Mouse (Mus musculus): Measurements from ENCODE around the gene Cd300lb. TPM values are rescaled to one million over a fixed set of nuclear protein-coding genes. Genes with fewer than 3 reads are reported as not detected.

Cd300lb gene
- 0.15 TPM in 1 of 2 replicates, not detected in the other for polyA plus RNA-seq (2014; fragmentation: Nextera tagmentation; extraction: Ambion mirVana)

- Histone ChIP-seq H3K36me3 (ENCODE audit: control insufficient read depth, insufficient read depth, low read length) (no peaks in the 10 kb centered on the region), H3K4me1 (replicated peaks; ENCODE audit: control insufficient read depth, insufficient read depth, low read length) (no peaks in the 10 kb centered on the region), H3K27me3 (ENCODE audit: control insufficient read depth, insufficient read depth, low read length) (no peaks in the 10 kb centered on the region), H3K9me3 (ENCODE audit: control insufficient read depth, low read length) (no peaks in the 10 kb centered on the region), H3K4me2 (ENCODE audit: low read depth, low read length, severe bottlenecking) (no peak within 1 kb of the TSS), H3K9ac (ENCODE audit: low read length) (no peak within 1 kb of the TSS), H3K27ac (ENCODE audit: low read depth, low read length) (no peak within 1 kb of the TSS), H3K4me3 (ENCODE audit: low read depth, low read length) (no peak within 1 kb of the TSS)
- WGBS: 68% methylated on average over 6 of the region's 6 CpGs
- no peak for ATAC-seq (replicated peaks; ENCODE audit: low FRiP score)
- no peak for DNase-seq (ENCODE audit: low spot score)
Measured at GRCm38 (mm10) chr11:114934144-114934543, at the start of gene Cd300lb. Cd300lb (minus strand) TSS chr11:114934386.

- no peak for DNase-seq (ENCODE audit: low spot score)
- ATAC-seq (replicated peaks; ENCODE audit: low FRiP score): no peak
- WGBS: 81% methylated on average over 4 of the region's 4 CpGs
- Histone ChIP-seq H3K4me1 (replicated peaks; ENCODE audit: control insufficient read depth, insufficient read depth, low read length) (no peaks in the 10 kb centered on the region), H3K4me3 (ENCODE audit: low read depth, low read length) (no peak overlapping the region), H3K27me3 (ENCODE audit: control insufficient read depth, insufficient read depth, low read length) (no peaks in the 10 kb centered on the region), H3K27ac (ENCODE audit: low read depth, low read length) (no peak overlapping the region), H3K9ac (ENCODE audit: low read length) (no peak overlapping the region), H3K36me3 (ENCODE audit: control insufficient read depth, insufficient read depth, low read length) (no peaks in the 10 kb centered on the region), H3K4me2 (ENCODE audit: low read depth, low read length, severe bottlenecking) (no peak overlapping the region), H3K9me3 (ENCODE audit: control insufficient read depth, low read length) (no peaks in the 10 kb centered on the region)
Measured at GRCm38 (mm10) chr11:114981866-114982265, 47.7 kb upstream of the Cd300lb start.

- Histone ChIP-seq H3K9ac (ENCODE audit: low read length) (no peak overlapping the region), H3K4me3 (ENCODE audit: low read depth, low read length) (no peak overlapping the region), H3K4me2 (ENCODE audit: low read depth, low read length, severe bottlenecking) (no peak overlapping the region), H3K27me3 (ENCODE audit: control insufficient read depth, insufficient read depth, low read length) (no peaks in the 10 kb centered on the region), H3K4me1 (replicated peaks; ENCODE audit: control insufficient read depth, insufficient read depth, low read length) (no peaks in the 10 kb centered on the region), H3K9me3 (ENCODE audit: control insufficient read depth, low read length) (no peaks in the 10 kb centered on the region), H3K27ac (ENCODE audit: low read depth, low read length) (no peak overlapping the region), H3K36me3 (ENCODE audit: control insufficient read depth, insufficient read depth, low read length) (no peaks in the 10 kb centered on the region)
- 89% methylated on average over 10 of the region's 10 CpGs for WGBS
- DNase-seq (ENCODE audit: low spot score) (no peak), ATAC-seq (replicated peaks; ENCODE audit: low FRiP score) (no peak)
Measured at GRCm38 (mm10) chr11:114972726-114973125, 38.5 kb upstream of the Cd300lb start.

- no peak for ATAC-seq (replicated peaks; ENCODE audit: low FRiP score)
- Histone ChIP-seq H3K4me1 (replicated peaks; ENCODE audit: control insufficient read depth, insufficient read depth, low read length) (no peaks in the 10 kb centered on the region), H3K27ac (ENCODE audit: low read depth, low read length) (no peak within 1 kb of the TSS), H3K9me3 (ENCODE audit: control insufficient read depth, low read length) (no peaks in the 10 kb centered on the region), H3K4me2 (ENCODE audit: low read depth, low read length, severe bottlenecking) (no peak within 1 kb of the TSS), H3K36me3 (ENCODE audit: control insufficient read depth, insufficient read depth, low read length) (no peaks in the 10 kb centered on the region), H3K9ac (ENCODE audit: low read length) (no peak within 1 kb of the TSS), H3K27me3 (ENCODE audit: control insufficient read depth, insufficient read depth, low read length) (no peaks in the 10 kb centered on the region), H3K4me3 (ENCODE audit: low read depth, low read length) (no peak within 1 kb of the TSS)
- 89% methylated on average over 9 of the region's 9 CpGs for WGBS
- no peak for DNase-seq (ENCODE audit: low spot score)
Measured at GRCm38 (mm10) chr11:114968752-114969207, 34.6 kb upstream of the Cd300lb start, which contains the start of gene Cd300c. Cd300c (minus strand) TSS chr11:114969157.

GRCm38 (mm10) chr11:114965182-114965828, 31.1 kb upstream of the Cd300lb start:
- WGBS: 61% methylated on average over 3 of the region's 3 CpGs
- H3K27ac ChIP-seq (ENCODE audit: low read depth, low read length): no peak overlapping the region
- no peak for ATAC-seq (replicated peaks; ENCODE audit: low FRiP score)
- H3K4me1 ChIP-seq (replicated peaks; ENCODE audit: control insufficient read depth, insufficient read depth, low read length): no peaks in the 10 kb centered on the region
- no peaks in the 10 kb centered on the region for H3K36me3 ChIP-seq (ENCODE audit: control insufficient read depth, insufficient read depth, low read length)
- no peak overlapping the region for H3K4me2 ChIP-seq (ENCODE audit: low read depth, low read length, severe bottlenecking)
- DNase-seq (ENCODE audit: low spot score): no peak
- no peaks in the 10 kb centered on the region for H3K27me3 ChIP-seq (ENCODE audit: control insufficient read depth, insufficient read depth, low read length)
- H3K4me3 ChIP-seq (ENCODE audit: low read depth, low read length): no peak overlapping the region
- no peak overlapping the region for H3K9ac ChIP-seq (ENCODE audit: low read length)
- no peaks in the 10 kb centered on the region for H3K9me3 ChIP-seq (ENCODE audit: control insufficient read depth, low read length)

- ATAC-seq (replicated peaks; ENCODE audit: low FRiP score): no peak
- WGBS: 81% methylated on average over 1 of the region's 1 CpGs
- Histone ChIP-seq H3K9me3 (ENCODE audit: control insufficient read depth, low read length) (no peaks in the 10 kb centered on the region), H3K4me1 (replicated peaks; ENCODE audit: control insufficient read depth, insufficient read depth, low read length) (no peaks in the 10 kb centered on the region), H3K27me3 (ENCODE audit: control insufficient read depth, insufficient read depth, low read length) (no peaks in the 10 kb centered on the region), H3K4me3 (ENCODE audit: low read depth, low read length) (no peak overlapping the region), H3K9ac (ENCODE audit: low read length) (no peak overlapping the region), H3K27ac (ENCODE audit: low read depth, low read length) (no peak overlapping the region), H3K36me3 (ENCODE audit: control insufficient read depth, insufficient read depth, low read length) (no peaks in the 10 kb centered on the region), H3K4me2 (ENCODE audit: low read depth, low read length, severe bottlenecking) (no peak overlapping the region)
- DNase-seq (ENCODE audit: low spot score): no peak
Measured at GRCm38 (mm10) chr11:114960369-114960768, 26.2 kb upstream of the Cd300lb start.

- no peaks in the 10 kb centered on the region for H3K9me3 ChIP-seq (ENCODE audit: control insufficient read depth, low read length)
- no peak overlapping the region for H3K9ac ChIP-seq (ENCODE audit: low read length)
- no peaks in the 10 kb centered on the region for H3K27me3 ChIP-seq (ENCODE audit: control insufficient read depth, insufficient read depth, low read length)
- H3K27ac ChIP-seq (ENCODE audit: low read depth, low read length): no peak overlapping the region
- H3K4me3 ChIP-seq (ENCODE audit: low read depth, low read length): no peak overlapping the region
- no peaks in the 10 kb centered on the region for H3K36me3 ChIP-seq (ENCODE audit: control insufficient read depth, insufficient read depth, low read length)
- WGBS: 74% methylated on average over 4 of the region's 4 CpGs
- DNase-seq (ENCODE audit: low spot score) (no peak), ATAC-seq (replicated peaks; ENCODE audit: low FRiP score) (no peak)
- H3K4me1 ChIP-seq (replicated peaks; ENCODE audit: control insufficient read depth, insufficient read depth, low read length): no peaks in the 10 kb centered on the region
- H3K4me2 ChIP-seq (ENCODE audit: low read depth, low read length, severe bottlenecking): no peak overlapping the region
Measured at GRCm38 (mm10) chr11:114933591-114933990, 595 bp downstream of the Cd300lb start.

- Histone ChIP-seq H3K9me3 (ENCODE audit: control insufficient read depth, low read length) (no peaks in the 10 kb centered on the region), H3K4me1 (replicated peaks; ENCODE audit: control insufficient read depth, insufficient read depth, low read length) (no peaks in the 10 kb centered on the region), H3K4me3 (ENCODE audit: low read depth, low read length) (no peak overlapping the region), H3K27me3 (ENCODE audit: control insufficient read depth, insufficient read depth, low read length) (no peaks in the 10 kb centered on the region), H3K27ac (ENCODE audit: low read depth, low read length) (no peak overlapping the region), H3K36me3 (ENCODE audit: control insufficient read depth, insufficient read depth, low read length) (no peaks in the 10 kb centered on the region), H3K4me2 (ENCODE audit: low read depth, low read length, severe bottlenecking) (no peak overlapping the region), H3K9ac (ENCODE audit: low read length) (no peak overlapping the region)
- 80% methylated on average over 5 of the region's 5 CpGs for WGBS
- DNase-seq (ENCODE audit: low spot score) (no peak), ATAC-seq (replicated peaks; ENCODE audit: low FRiP score) (no peak)
Measured at GRCm38 (mm10) chr11:114931041-114931440, 3.1 kb downstream of the Cd300lb start.

- Histone ChIP-seq H3K9ac (ENCODE audit: low read length) (no peak overlapping the region), H3K27ac (ENCODE audit: low read depth, low read length) (no peak overlapping the region), H3K4me3 (ENCODE audit: low read depth, low read length) (no peak overlapping the region), H3K36me3 (ENCODE audit: control insufficient read depth, insufficient read depth, low read length) (no peaks in the 10 kb centered on the region), H3K9me3 (ENCODE audit: control insufficient read depth, low read length) (no peaks in the 10 kb centered on the region), H3K27me3 (ENCODE audit: control insufficient read depth, insufficient read depth, low read length) (no peaks in the 10 kb centered on the region), H3K4me2 (ENCODE audit: low read depth, low read length, severe bottlenecking) (no peak overlapping the region), H3K4me1 (replicated peaks; ENCODE audit: control insufficient read depth, insufficient read depth, low read length) (no peaks in the 10 kb centered on the region)
- ATAC-seq (replicated peaks; ENCODE audit: low FRiP score): no peak
- 94% methylated on average over 2 of the region's 2 CpGs for WGBS
- no peak for DNase-seq (ENCODE audit: low spot score)
Measured at GRCm38 (mm10) chr11:114929581-114929980, 4.6 kb downstream of the Cd300lb start.
